Mouse (Mus musculus) frontal cortex, postnatal 36 days (tissue): Measurements from ENCODE around the gene Rad51c.
"Not testable (repeated sequence)": the region's sequence is repeated elsewhere in the genome, so short reads cannot be mapped to it uniquely, and the experiment has no call there.

Experiments
- DNase-seq, 2 experiments: peaks; one replicate each; pipeline ENCODE4 v3.0.0; 2022; ENCODE audit warnings: low spot score in 2 of 2

Rad51c gene

DNA sequence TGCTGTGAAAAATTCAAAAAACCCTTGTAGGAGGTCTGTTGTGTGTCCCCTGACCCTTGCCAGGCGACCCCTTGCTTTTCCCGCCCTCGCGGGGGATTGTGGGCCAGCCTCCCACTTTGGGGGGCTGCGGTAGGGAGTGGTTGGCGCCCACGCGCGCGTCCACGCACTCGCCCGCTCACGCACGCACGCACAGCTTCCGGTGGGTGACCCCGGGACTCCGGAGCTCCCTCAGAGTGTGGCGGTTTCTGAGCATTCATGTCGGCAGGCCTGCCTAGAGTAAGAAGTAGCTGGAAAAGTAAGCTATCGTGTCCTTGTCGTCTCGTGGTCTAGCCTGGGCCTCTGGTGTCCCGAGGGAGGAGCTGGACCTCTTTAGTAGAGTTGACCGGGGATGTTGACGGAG is at the start of gene Rad51c, which contains the start of gene Tex14:
Gene Rad51c, minus strand, starts transcription at position 79 of the 400 bp plus-strand sequence.
Gene Tex14, plus strand, starts transcription at position 190 of the 400 bp plus-strand sequence.
- DNase-seq = no peak

DNA sequence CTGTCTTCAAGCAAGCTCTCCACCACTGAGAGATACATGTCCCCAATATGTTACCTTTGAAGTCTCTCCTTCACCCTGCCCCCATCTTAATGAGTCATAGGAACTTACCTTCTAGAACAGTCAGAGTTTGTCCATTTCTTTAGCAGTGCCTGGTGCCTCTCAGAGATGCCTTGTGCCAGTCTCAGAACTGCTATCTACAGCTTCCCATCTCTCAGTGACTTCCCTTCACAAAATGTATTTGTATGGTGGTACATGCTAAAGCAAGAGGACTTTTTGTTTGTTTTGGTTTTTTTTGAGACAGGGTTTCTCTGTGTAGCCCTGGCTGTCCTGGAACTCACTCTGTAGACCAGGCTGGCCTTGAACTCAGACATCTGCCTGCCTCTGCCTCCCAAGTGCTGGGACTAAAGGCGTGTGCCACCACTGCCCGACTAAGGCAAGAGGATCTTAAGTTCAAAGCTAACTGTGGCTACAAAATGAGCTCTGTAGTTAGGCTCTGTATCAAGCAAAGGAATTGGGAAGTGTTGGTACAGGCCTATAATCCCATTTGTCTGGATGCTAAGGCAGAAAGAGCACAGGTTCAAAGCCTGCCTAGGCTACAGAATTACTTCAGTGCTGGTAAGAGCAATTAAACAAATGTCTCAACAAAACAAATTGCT is 49.4 kb upstream of the Rad51c start:
- DNase-seq = no peak

DNA sequence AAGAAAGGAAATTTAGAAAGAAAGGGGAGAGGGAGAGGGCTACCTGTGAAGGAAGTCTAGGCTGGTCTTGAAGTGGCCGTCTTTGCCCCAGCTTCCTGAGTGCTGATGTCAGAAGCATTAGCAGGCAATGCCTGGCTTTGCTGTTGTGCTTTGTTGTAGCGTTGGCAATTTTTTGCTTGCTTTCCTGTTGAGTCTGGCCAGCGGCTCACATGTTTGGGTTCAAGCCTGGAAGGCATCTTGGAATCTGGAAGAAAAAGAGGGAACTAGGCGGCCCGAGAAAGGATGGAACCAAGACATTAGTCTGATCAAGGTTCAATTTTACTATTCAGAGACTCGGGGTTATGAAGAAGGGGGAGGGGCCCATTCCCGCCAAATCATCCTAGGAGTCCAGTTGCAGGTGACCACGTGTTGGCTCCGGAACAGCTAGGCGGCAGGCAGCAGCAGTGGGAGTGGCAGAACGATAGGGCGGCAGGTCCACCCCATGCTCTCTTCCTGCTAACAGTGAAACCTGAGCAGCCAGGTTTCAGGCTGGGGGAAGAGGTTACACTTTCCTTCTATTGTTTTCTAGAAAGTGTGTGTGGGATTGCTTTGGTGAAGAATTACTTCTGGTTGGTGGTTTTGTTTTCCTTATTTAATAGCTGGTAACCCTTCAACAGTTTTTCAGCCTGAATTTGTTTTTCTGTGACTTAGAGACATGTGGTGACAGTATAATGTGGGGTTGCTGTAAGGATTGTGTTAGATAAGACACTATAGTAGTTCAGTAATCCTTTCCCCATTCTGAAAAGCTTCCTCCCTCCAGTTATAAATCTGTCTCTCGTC is 48.7 kb upstream of the Rad51c start:
- DNase-seq = no peak

DNA sequence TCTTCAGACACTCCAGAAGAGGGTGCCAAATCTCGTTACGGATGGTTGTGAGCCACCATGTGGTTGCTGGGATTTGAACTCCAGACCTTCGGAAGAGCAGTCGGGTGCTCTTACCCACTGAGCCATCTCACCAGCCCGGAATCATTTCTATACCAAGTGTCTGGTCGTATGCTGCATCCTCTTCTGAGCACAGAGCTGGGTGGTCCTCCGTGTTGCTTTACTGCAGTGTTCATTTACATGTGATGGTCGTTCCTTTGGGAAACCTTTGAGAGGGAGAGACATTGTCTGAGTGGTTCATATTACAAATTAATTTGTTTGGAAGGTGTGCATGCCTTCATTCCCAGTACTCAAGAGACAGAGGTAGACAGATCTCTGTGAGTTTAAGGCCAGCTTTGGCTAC is 48.0 kb upstream of the Rad51c start:
- DNase-seq = not testable (repeated sequence)

DNA sequence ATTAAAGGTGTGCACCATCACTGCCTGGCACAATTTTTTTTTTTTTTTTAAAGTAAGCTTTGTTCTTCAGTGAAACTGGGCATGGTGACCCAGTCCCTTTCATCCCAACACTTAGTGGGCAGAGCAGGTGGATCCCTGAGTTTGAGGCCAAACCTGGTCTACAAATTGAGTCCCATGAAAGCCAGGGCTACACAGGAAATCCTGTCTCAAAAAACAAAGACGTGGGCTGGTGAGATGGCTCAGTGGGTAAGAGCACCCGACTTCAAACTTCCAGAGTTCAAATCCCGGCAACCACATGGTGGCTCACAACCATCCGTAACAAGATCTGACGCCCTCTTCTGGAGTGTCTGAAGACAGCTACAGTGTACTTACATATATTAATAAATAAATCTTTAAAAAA is 45.1 kb upstream of the Rad51c start:
- not testable (repeated sequence) for DNase-seq

DNA sequence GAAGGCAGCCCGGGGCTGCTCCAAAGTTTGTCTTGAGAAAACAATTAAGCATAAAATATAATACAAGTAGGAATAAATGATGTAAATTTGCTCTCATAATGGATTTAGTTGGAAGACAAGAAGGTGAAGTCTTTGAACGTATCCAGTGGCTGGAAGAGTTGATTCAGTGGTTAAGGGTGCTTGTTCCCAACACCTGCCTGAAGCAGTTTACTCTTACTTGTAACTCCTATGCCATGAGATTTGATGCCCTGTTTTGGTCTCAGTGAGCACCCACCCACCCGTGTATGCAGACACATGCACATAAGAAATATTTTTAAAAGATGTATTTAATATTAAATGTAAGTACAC is 44.4 kb upstream of the Rad51c start:
- DNase-seq = no peak

DNA sequence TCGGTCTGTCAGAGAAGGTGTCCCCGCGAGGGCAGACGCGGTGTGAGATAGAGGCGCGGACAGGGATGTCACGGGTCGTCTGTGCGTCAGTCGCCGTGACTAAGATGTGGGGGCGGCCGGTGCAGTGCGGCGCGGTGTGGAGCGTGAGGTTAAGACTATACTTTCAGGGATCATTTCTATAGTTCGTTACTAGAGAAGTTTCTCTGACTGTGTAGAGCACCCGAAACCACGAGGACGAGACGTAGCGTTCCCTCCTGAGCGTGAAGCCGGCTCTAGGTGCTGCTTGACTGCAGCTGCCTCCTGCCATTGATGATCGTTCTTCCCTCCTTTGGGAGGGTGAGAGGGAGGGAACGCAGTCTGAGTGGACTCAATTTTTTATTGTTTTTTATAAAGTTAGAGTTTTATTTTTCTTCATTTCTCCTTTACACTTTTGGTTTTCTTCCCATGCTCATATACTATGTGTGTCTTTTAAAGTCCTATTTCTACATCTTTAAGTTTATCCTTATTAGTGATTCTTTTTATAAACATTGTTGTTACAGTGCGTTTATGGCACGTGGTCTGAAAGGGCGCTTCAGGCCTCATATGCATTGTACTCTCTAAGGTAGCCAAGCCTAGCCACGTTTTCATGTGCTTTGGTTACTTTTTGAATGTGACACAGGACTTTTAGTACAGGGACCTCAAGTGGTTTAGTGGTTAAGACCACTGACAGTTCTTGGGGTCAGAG is 43.9 kb upstream of the Rad51c start:
- peak in 1 of 2 experiments; percentile 70 for DNase-seq

DNA sequence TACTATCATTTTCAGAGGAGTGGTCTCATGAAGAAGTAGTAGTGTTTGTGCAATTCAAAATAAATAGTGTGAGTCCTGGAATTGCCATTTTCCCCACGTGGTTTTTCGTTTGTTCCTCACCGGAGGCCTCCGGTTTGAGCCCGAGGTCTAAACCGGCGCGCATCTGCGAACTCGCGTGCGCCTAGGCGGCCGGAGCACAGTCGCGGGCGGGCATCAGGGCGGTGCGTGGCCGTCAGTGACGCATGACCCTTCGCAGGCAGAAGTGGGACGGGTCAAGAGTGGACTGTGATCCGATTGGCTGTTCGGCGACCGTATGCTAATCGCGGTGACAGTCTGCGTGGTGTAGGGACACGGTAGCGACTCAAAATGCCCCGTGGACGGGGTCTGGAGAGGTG is 43.3 kb upstream of the Rad51c start:
- peak; percentile 90 to 96 for DNase-seq

DNA sequence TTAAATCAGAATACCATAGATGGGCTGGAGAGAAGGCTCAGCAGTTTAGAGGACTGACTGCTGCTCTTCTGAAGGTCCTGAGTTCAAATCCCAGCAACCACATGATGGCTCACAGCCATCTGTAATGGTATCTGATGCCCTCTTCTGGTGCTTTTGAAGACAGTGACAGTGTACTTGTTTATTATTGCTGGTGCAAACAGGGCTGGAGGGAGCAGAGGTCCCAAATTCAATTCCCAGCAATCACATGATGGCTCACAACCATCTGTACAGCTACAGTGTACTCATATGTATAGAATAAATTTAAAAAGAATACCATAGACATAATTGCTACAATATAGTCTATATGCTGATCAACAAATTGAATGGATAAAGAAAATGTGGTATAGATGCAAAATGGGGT is 42.7 kb upstream of the Rad51c start:
- DNase-seq = no peak

DNA sequence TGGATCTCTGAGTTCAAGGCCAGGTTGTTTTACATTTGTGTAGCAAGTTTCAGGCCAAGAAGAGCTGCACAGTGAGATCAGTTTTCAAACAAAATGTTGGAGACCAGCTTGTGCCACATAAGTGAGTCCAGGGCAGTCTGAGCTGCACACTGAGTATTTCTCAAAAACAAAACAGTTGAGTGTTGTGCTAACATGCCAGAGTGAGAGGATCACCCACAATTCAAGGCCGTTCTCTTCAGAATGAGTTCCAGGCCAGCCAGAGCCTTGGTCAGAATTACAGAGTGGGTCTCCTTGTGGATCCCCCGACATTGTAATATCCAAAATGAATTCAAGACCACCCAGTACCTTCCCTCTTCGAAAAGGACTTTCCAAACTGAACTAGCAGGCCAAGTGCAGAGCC is 41.4 kb upstream of the Rad51c start:
- no peak for DNase-seq

DNA sequence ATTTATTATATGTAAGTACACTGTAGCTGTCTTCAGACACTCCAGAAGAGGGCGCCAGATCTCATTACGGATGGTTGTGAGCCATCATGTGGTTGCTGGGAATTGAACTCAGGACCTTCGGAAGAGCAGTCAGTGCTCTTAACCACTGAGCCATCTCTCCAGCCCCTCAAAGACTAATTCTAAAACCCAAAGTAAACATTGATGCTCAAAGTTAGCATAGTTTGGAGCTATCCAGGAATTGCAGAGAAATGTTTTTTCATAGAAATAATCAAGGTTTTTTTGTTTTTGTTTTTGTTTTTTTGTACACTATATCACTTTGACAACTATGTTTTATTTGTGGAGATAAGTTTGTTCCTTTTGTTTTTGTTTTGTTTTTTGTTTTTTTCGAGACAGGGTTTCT is 40.8 kb upstream of the Rad51c start:
- DNase-seq = not testable (repeated sequence)

DNA sequence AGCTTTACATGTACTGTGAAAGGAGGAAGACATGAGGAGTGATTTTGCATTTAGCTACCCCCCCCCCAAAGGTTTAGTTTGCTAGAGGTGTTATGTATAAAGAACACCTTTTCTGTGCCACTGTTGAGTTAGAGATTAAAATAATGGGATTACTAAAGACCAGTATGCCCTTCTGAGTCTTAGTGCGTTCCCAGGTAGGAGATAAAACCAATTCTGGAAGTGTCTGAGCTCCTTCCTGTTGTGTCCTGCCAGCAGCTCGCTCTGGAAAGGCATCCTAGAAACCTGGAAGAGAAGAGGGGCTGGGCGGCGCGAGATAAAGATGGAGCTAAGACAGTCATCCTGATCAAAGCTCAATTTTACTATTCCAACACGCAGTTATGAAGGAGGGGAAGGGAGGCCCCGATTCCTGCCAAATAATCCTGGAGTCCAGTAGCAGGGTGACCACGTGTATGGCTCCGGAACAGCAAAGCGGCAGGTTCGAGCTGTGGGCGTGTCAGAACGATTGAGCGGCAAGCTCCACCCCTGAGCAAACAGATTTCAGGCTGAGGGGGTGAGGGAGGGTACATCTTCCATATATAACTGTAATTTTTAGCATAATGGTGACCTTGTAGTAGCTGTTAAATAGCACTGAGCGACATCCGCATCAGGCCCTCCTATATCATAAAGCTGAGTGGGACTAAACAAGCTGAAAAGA is 40.1 kb upstream of the Rad51c start:
- DNase-seq = no peak

DNA sequence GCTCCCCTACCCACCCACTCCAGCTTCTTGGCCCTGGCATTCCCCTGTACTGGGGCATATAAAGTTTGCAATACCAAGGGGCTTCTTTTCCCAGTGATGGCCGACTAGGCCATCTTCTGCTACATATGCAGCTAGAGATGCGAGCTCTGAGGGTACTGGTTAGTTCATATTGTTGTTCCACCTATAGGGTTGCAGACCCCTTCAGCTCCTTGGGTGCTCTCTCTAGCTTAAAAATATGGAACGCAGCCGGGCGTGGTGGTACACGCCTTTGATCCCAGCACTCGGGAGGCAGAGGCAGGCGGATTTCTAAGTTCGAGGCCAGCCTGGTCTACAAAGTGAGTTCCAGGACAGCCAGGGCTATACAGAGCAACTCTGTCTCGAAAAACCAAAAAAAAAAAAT is 39.3 kb upstream of the Rad51c start:
- DNase-seq = not testable (repeated sequence)

DNA sequence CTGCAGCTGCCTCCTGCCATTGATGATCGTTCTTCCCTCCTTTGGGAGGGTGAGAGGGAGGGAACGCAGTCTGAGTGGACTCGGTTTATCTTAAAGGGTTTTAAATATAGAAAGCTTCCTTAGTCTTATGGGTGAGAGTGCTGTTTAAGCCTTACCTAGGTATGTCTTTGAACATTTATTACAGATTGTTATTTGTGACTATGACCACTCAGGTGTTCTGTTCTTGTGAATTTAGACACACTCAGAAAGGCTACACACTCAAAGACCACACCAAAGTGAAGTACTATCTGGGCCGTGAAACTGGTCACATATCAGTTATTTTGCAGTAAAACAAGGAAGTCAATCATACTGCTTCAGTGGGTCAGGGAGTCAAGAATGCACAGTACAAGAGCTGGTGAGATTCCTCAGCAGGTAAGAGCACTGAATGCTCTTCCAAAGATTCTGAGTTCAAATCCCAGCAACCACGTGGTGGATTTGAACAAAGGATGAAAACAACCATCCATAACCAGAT is 38.7 kb upstream of the Rad51c start:
- DNase-seq = peak; percentile 44 to 78

DNA sequence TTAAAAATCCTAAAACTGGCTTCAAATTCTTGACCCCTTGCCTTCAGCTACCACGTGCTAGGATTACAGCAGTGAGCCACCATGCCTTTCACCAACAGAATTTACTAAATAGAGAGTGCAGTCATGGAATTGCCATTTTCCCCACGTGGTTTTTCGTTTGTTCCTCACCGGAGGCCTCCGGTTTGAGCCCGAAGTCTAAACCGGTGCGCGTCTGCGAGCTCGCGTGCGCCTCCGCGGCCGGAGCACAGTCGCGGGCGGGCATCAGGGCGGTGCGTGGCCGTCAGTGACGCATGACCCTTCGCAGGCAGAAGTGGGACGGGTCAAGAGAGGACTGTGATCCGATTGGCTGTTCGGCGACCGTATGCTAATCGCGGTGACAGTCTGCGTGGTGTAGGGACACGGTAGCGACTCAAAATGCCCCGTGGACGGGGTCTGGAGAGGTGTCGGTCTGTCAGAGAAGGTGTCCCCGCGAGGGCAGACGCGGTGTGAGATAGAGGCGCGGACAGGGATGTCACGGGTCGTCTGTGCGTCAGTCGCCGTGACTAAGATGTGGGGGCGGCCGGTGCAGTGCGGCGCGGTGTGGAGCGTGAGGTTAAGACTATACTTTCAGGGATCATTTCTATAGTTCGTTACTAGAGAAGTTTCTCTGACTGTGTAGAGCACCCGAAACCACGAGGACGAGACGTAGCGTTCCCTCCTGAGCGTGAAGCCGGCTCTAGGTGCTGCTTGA is 38.1 kb upstream of the Rad51c start:
- DNase-seq = peak; percentile 71 to 84

DNA sequence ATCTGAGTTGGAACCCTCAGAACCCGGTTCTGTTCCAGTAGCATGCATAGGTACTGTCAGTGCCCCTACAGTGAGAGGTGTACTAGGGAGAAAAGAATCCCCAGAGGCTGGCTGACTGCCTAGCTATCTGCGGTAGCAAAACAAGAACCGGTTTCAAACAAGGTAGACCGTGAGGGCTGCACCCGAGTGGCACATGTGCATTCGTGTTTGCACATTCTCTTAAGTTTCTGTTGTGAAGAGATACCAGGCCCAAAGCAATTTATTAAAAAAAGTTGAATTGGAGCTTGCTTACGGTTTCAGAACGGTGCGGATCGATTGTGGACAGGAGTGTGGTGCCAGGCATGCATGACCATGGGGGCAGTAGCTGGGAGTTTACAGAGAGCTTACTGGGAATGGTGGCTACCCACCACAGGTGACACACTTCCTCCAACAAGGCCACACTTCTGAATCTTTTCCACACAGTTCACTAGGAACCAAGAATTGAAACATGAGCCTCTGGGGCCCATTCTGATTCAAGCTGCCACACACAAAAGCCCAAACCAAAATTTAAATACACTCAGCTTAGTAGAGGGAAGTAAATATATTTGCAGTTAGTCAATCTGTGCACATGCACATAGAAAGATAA is 35.2 kb upstream of the Rad51c start:
- DNase-seq = no peak

DNA sequence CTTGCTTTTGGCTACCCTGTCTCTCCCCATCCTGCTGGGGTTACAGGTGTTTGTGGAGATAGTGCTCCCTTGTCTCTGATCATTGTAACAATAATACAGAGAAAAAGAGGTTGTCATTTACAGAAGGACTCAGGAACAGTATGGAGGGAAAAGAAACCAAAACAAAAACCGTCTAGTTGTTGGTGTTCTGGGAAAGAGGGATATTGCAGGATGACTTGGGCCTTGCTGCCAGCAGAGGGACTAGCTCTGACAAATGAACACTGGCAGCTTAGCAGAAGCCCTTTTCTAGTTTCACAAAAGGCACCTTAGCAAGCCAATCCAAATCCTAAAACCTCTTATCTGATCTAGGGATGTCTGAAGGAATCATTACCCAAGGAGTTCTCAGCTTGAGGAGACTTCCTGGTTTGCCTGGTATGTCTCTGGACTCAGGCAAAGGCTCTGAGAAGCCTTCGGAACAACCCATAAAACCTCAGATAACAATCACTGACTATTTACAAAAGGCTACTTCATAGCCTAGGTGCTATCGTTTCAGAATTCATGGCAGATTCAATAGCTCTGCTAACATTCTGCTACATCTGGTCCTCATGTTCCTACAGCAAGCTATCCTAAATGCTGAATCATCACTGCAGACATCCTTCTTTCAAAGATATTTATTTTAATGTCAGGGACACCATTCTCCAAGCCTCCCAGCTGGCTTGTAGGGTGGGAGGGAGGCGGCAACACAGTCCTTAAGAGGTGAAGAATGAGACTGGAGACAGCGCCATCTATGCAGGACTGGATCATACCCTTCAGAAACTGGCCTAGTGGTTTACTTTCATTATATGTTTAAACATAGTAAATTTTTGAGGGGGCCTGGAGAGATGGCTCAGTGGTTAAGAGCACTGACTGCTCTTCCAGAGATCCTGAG is 31.8 kb upstream of the Rad51c start:
- DNase-seq = no peak

DNA sequence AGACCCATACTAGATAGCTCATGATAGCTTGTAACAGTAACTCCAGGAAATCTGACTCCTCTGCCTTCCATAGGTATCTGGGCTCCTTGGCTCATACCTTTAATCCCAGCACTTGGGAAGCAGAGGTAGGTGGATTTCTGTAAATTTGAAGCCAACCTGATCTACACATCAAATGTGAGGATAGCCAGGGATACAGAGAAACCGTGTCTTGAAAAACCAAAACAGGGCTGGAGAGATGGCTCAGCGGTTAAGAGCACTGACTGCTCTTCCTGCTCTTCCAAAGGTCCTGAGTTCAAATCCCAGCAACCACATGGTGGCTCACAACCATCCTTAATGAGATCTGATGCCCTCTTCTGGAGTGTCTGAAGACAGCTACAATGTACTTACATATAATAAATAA is 30.4 kb upstream of the Rad51c start:
- not testable (repeated sequence) for DNase-seq

DNA sequence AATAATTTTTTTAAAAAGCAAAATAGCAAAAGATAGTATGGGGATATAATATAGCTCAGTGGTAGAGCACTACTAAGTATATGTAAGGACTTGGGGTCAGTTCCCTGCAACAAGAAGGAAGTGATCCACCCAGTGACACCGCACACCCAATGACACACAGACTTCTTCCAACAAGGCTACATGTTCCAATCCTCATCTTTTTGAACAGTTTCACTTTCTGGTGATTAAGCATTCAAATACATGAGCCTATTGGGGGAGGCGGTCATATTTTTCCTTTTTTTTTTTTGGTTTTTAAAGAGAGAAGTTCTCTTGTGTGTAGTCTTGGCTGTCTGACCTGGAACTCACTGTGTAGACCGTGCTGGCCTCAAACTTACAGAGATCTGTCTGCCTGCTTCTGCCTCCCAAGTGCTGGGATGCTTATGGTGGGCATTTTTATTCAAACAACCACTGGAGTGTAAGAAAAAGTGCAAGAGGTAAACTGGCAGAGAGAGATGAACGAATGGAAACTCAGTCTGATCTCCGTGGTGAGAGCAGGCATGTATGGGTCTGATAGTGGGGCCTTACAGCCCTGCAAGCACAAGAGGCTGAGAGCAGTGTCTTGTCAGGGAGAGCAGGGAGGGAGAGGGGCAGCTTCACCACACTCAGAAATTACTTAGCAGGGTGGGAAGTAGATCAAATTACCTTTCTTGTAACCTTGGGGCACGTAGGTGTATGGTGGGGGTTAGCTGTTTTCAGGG is 28.3 kb upstream of the Rad51c start:
- DNase-seq = no peak
